Mouse (Mus musculus) intestine, embryonic 16.5 days (tissue): ENCODE data around the gene Katnb1. TPM values are rescaled to one million over a fixed set of nuclear protein-coding genes. Genes with fewer than 3 reads are reported as not detected.
A peak's percentile ranks its signal among the peaks of the same experiment; 100 is the strongest.

ENCODE experiments used
- ATAC-seq: fragments of 200-750 bp; cut with Nextera tagmentation; 2 replicates; pipeline ENCODE4 v1.8.0; 2017; ENCODE audit warnings: moderate TSS enrichment, moderate library complexity
- H3K27ac ChIP-seq: fragments of 300-500 bp; sonication (generic); 2 replicates; pipeline ENCODE4 v1.5.1; 2014; ENCODE audit warnings: mild to moderate bottlenecking, low read length
- H3K27me3 ChIP-seq: fragments of 300-500 bp; sonication (generic); replicated peaks from 2 replicates; pipeline ENCODE4 v1.6.1; 2014; ENCODE audit warnings: low read length, control low read depth, mixed read lengths; ENCODE audit not compliant: control insufficient read depth, insufficient read depth
- H3K36me3 ChIP-seq: fragments of 300-500 bp; sonication (generic); 2 replicates; pipeline ENCODE4 v1.6.1; 2014; ENCODE audit warnings: low read length, control low read depth; ENCODE audit not compliant: control insufficient read depth, insufficient read depth
- H3K4me1 ChIP-seq: fragments of 300-500 bp; sonication (generic); 2 replicates; pipeline ENCODE4 v1.6.1; 2014; ENCODE audit warnings: low read length, control low read depth, mixed read lengths; ENCODE audit not compliant: control insufficient read depth, insufficient read depth
- H3K4me2 ChIP-seq: fragments of 300-500 bp; sonication (generic); 2 replicates; pipeline ENCODE4 v1.6.1; 2014; ENCODE audit warnings: low read depth, low read length, control low read depth
- H3K4me3 ChIP-seq: fragments of 300-500 bp; sonication (generic); 2 replicates; pipeline ENCODE4 v1.5.1; 2014; ENCODE audit warnings: mild to moderate bottlenecking, low read length
- H3K9ac ChIP-seq: fragments of 300-500 bp; sonication (generic); 2 replicates; pipeline ENCODE4 v1.6.1; 2014; ENCODE audit warnings: low read depth, low read length
- H3K9me3 ChIP-seq: fragments of 300-500 bp; sonication (generic); 2 replicates; pipeline ENCODE4 v1.6.1; 2016; ENCODE audit warnings: low read length, control low read depth; ENCODE audit not compliant: control insufficient read depth
- WGBS: fragments of 180-500 bp; shearing (Covaris S2); extraction: QIAGEN DNeasy Blood & Tissue Kit; methylation state at CpG from one replicate; pipeline ENCODE4 v1.1.7; 2014; 5-methylcytosine and 5-hydroxymethylcytosine counted together
- polyA plus RNA-seq: library from polyadenylated mRNA; unstranded; fragments of >200 nt; fragmentation: Nextera tagmentation; extraction: Ambion mirVana; gene quantifications from 2 replicates; pipeline ENCODE4 v1.2.1, GENCODE M21; 2015

Katnb1 gene
- polyA plus RNA-seq, 1 experiment from 2014 or later: 16.7 TPM

DNA sequence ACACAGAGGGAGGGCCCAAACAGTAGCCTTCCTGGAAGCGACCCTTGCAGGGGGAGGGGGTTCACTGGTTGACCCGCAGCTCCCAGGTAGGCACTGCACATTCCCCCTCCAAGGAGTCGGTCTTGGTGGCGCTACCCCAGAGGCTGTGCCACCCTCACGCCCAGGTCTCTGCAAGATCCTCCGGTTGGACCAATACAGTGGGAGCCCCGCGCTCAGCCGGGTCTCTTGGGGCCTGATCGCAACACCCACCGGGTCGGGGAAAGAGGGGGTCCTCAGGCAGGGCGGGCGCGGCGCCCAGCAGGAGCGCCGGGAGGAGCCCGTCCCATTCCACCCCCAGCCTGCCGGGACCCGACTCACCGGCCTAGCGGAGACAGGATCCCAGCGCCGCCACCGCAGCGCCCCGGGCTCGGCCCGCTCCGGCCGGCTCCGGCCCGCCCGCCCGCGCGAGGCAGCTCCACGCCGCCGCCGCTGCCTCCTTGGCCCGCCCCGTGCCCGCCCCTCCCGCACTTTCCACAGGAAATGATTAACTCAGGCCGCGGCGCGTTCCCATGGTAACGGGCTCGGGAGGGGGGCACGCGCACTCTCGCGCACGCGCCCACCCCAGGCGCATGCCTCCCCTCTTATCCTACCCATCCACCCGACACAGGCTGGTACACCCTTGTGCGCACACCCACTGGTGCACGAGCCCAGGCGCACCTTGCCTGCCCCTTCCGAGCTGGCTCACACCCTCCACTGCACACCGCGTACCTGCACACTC, 61.3 kb downstream of the Katnb1 start:
- peaks cover 72% of the 10 kb centered on the region for H3K4me1 ChIP-seq
- peak overlapping the region; percentile 92 for H3K4me2 ChIP-seq
- WGBS: under 1% methylated on average over 61 of the region's 66 CpGs
- peak overlapping the region; percentile 77 for H3K4me3 ChIP-seq
- H3K36me3 ChIP-seq: no peaks in the 10 kb centered on the region
- ATAC-seq: peak; percentile 45
- no peaks in the 10 kb centered on the region for H3K9me3 ChIP-seq
- peak overlapping the region; percentile 90 for H3K27ac ChIP-seq
- peak overlapping the region; percentile 87 for H3K9ac ChIP-seq
- no peaks in the 10 kb centered on the region for H3K27me3 ChIP-seq

DNA sequence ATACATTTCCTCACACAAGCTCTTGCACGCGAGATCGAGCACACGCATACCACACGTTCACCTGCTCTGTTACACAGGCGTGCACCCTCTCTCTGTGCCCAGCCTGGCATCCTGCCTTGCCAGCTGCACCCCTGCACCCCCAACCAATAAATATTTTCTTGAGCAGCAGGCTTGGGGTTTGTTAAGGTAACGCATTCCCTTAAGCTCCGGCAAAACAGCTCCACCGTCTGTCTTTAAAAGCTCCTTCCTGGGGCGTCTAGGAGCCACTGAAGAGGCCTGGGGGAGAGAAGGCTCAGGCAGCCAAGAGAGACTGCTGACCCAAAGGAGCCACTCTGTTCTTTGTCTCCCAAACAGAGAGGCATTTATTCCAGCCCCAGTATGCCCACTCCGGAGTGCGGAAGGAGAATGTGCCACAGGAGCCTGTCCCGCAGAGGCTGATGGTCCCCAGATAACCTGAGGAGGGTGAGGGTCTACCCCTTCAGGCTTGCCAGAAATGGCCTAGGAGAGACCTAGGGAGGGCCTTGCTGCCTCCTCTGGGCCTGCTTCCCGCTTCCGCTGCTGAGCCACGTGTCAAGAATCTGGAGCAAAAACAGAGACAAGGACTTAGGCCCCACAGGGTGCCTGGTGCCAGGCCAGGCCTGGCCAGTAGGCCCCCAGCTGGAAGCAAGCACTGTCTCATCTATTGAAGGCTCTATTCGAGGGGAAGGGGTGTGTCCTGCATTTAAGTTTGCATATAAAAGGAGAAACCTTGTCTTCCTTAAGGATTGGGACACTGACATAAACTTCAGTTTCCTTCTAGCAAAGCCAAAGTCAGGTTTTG, 62.2 kb downstream of the Katnb1 start:
- no peaks in the 10 kb centered on the region for H3K27me3 ChIP-seq
- H3K4me3 ChIP-seq: peak overlapping the region; percentile 77
- peak overlapping the region; percentile 90 for H3K27ac ChIP-seq
- no peaks in the 10 kb centered on the region for H3K9me3 ChIP-seq
- peaks cover 65% of the 10 kb centered on the region for H3K4me1 ChIP-seq
- 21% methylated on average over 17 of the region's 17 CpGs for WGBS
- H3K4me2 ChIP-seq: peak overlapping the region; percentile 92
- H3K36me3 ChIP-seq: no peaks in the 10 kb centered on the region
- H3K9ac ChIP-seq: peak overlapping the region; percentile 87
- no peak for ATAC-seq

DNA sequence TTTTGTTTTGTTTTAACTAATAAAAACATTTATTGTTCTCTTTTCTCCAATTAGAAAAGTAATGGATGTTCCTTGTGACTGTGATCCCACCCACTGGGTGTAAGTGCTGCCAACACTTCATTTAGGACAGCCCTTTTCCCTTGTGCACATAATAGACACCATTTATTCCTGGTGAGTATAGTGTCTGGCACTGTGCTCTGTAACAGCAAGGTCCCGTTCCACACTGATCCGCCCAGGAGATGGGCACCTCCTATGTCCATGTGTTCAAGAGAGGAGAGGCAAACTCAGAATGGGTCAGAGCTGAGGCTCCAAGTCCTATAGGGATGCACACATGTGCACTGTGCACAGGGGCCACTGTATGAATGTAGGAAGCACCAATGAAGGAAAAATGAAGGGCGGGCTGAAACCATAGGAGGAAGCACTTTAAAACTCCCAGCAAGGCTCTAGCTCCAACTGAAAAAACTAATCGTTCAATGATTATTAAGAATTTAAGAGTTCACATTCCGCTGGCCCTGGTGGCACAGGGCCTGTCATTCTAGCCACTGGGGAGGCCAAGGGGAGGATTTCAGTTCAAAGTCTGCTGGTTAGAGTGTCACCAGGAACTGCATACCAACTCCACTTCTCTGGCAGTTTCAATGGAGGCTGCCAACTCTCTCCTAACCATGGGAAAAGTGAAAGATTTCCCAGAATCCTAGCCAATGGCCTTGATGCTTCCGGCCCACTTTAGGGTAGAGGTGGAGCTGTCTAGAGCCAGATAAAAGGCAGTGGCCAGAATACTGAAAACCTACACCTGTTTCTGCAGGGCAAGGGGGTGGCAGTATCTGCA, 63.0 kb downstream of the Katnb1 start:
- 64% methylated on average over 6 of the region's 6 CpGs for WGBS
- no peaks in the 10 kb centered on the region for H3K36me3 ChIP-seq
- H3K9me3 ChIP-seq: no peaks in the 10 kb centered on the region
- no peaks in the 10 kb centered on the region for H3K27me3 ChIP-seq
- ATAC-seq: peak; percentile 58
- H3K27ac ChIP-seq: peak overlapping the region; percentile 90
- peak overlapping the region; percentile 17; the same call in 1 of the 2 replicates for H3K4me2 ChIP-seq
- no peak overlapping the region for H3K4me3 ChIP-seq
- H3K9ac ChIP-seq: no peak overlapping the region
- peaks cover 58% of the 10 kb centered on the region for H3K4me1 ChIP-seq

DNA sequence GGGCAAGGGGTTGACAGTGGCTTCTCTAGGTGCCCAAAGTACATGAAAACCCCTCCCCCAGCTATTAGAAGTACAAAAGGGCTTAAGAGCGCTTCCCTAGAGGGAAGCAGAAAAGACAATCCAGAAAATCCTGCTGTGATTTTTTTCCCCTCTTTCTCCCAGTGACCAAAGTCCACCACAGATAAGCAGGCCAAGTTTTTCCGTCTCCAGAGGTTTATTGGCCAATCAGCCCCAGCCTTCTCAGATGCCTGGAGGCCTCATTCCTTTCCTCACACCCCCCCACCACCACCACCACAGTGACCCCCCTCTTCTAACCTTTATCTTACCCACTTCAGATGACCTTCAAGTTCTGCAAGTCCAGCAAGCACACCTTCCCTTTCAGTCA, 63.6 kb downstream of the Katnb1 start:
- 47% methylated on average over 2 of the region's 2 CpGs for whole genome bisulfite sequencing
- Histone ChIP-seq H3K36me3 (no peaks in the 10 kb centered on the region), H3K4me3 (no peak overlapping the region), H3K9ac (no peak overlapping the region), H3K27ac (peak overlapping the region; percentile 90), H3K27me3 (no peaks in the 10 kb centered on the region), H3K9me3 (no peaks in the 10 kb centered on the region), H3K4me2 (peak overlapping the region; percentile 17; the same call in 1 of the 2 replicates), H3K4me1 (peaks cover 54% of the 10 kb centered on the region)
- ATAC-seq: peak; percentile 73

DNA sequence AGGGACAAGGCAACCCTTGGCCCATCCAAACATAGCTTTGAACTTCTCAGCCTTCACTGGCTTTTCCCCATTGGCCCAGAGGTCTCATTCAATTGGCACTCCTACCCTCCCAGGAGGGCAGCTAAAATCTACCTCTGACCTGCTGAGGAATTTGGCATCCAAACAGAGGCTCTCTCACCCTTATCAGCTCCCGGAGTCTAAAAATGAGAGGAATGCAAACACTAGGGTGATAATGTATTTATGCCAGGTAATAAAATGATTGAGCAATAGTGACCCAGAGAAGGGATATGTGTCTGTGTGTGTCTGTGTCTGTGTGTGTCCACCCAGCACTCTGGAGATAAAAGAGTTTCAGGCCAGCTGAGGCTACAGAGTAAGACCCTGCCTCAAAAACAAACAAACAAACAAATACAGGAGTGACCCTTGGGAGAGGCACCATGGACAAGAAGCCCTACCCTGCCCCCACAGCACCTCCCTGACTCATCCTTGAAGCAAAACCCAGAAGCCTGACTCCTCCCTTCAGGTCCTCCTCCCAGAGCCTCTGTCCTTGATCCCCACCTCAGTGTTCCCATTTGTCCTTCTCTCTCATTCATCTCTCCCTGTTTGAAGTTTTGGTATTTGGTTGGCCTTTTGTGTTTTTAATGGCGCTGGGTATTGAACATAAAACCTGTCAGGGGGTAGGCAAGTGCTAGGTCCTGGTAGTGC, 65.2 kb downstream of the Katnb1 start:
- WGBS: 57% methylated on average over 2 of the region's 2 CpGs

DNA sequence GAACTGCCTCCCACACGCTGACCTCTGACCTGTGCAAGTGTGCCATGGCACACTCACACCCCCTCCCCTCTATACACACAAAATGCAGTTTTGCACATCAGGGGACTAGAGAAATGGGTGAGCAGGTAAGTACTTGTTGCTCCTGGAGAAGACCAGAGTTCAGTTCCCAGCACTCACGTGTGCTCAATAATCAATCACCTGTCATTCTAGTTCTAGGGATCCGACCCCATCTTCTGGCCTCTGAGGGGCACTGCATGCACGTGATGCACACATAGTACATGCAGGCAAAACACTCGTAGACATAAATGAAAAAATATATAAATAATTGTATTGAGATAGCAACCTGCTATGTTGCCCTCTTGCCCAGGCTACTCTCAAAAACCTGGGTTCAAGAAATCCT, 65.9 kb downstream of the Katnb1 start:
- WGBS: 89% methylated on average over 5 of the region's 5 CpGs
- H3K27ac ChIP-seq: no peak overlapping the region
- ATAC-seq: no peak
- no peaks in the 10 kb centered on the region for H3K9me3 ChIP-seq
- no peaks in the 10 kb centered on the region for H3K27me3 ChIP-seq
- no peak overlapping the region for H3K4me2 ChIP-seq
- no peak overlapping the region for H3K4me3 ChIP-seq
- peaks cover 43% of the 10 kb centered on the region for H3K4me1 ChIP-seq
- no peak overlapping the region for H3K9ac ChIP-seq
- H3K36me3 ChIP-seq: no peaks in the 10 kb centered on the region

More for the DNA sequence above, 65.2 kb downstream of the Katnb1 start:
- Histone ChIP-seq H3K4me1 (peaks cover 47% of the 10 kb centered on the region), H3K27ac (peak overlapping the region; percentile 33; the same call in 1 of the 2 replicates), H3K9me3 (no peaks in the 10 kb centered on the region), H3K27me3 (no peaks in the 10 kb centered on the region), H3K9ac (no peak overlapping the region), H3K4me3 (no peak overlapping the region), H3K36me3 (no peaks in the 10 kb centered on the region), H3K4me2 (no peak overlapping the region)
- ATAC-seq: peak; percentile 12

DNA sequence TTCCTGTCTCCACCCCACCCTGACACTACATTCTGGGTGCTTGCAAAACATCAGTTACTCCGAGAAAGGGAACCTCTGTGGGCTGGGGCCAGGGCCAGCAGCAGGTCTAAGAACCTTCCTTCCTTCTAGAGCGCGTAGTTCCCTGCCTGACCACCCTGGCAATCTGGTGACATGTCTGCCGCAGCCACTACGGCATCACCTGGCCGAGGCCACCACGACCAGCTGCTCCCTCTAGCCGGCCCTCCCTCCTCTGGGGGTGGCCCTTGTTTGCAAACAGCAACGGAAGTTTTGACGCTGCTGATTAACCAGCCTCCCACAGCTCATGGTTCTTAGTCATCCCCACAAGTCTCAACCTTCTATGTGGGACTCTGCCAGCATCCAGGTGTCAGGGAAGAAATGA, 68.4 kb downstream of the Katnb1 start:
- H3K27me3 ChIP-seq: no peaks in the 10 kb centered on the region
- no peak overlapping the region for H3K4me2 ChIP-seq
- no peaks in the 10 kb centered on the region for H3K9me3 ChIP-seq
- H3K4me1 ChIP-seq: peaks cover 23% of the 10 kb centered on the region
- no peak overlapping the region for H3K9ac ChIP-seq
- H3K27ac ChIP-seq: no peak overlapping the region
- H3K4me3 ChIP-seq: no peak overlapping the region
- ATAC-seq: no peak
- whole genome bisulfite sequencing: 43% methylated on average over 10 of the region's 10 CpGs
- H3K36me3 ChIP-seq: no peaks in the 10 kb centered on the region

DNA sequence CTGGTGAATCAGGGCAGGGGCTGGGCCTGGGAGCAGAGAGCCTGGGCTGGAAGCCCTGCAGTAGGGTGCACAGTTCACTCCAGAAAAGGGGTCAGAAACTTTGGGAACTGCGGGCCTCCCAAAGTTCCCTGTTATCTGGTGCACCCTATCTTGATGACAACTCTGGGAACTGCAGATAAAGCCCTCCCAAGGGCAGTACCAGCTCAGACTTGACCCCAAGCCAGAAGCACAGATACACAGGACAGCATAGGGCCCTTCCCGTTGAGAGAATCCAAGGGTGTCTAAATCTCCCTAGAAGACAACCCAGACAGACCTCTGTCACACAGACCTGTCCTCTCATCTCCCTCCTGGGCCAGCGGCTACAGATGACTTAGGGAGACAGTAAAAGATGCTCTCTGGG, 69.6 kb downstream of the Katnb1 start:
- Histone ChIP-seq H3K9ac (no peak overlapping the region), H3K4me1 (peaks cover 24% of the 10 kb centered on the region), H3K4me2 (no peak overlapping the region), H3K27ac (no peak overlapping the region), H3K27me3 (no peaks in the 10 kb centered on the region), H3K36me3 (no peaks in the 10 kb centered on the region), H3K4me3 (no peak overlapping the region), H3K9me3 (no peaks in the 10 kb centered on the region)
- 84% methylated on average over 3 of the region's 3 CpGs for WGBS
- no peak for ATAC-seq
